Comparison of ENCODE assay signal across 36 mouse cellular contexts in genomic region chr7:24087485-24088125, GRCm38 (mm10). TPM values are rescaled to one million over a fixed set of nuclear protein-coding genes. Genes with fewer than 3 reads are reported as not detected.
DNase-seq lines count a peak whose midpoint lies in the region; ATAC-seq and TF ChIP-seq lines count a peak whose summit lies in the region.
"Had no signal": no experiment of that assay in that cellular context is flagged by ENCODE, and none has a peak within 500 bp of the region (broad histone marks: within the 10 kb centered on the region; RNA-seq: fewer than 3 reads in every experiment).

No protein-coding gene starts in this region.

- no peak for ATAC-seq in intestine, embryonic 14.5 days (replicated peaks; ENCODE audit: low FRiP score, low TSS enrichment, low read depth)
- no peak for ATAC-seq in intestine, postnatal 0 days
- ATAC-seq: forebrain, embryonic 15.5 days; hindbrain, embryonic 16.5 days; intestine, embryonic 16.5 days had no signal

- intact Hi-C loops in left cerebral cortex, adult 2 months (cut with DNase I): no loop called here

- no peak overlapping the region for H3K4me3 ChIP-seq in intestine, embryonic 14.5 days (ENCODE audit: low read depth, low read length)
- no peak overlapping the region for H3K4me3 ChIP-seq in intestine, postnatal 0 days (ENCODE audit: low read depth, low read length)
- H3K4me3 ChIP-seq in ES-Bruce4 (ENCODE audit: low read depth, low read length): peak overlapping the region; percentile 99
- no peak overlapping the region for H3K4me3 ChIP-seq in left cerebral cortex, adult 2 months
- H3K4me3 ChIP-seq: embryonic facial prominence, embryonic 10.5 days; embryonic facial prominence, embryonic 13.5 days; erythroblast, embryonic 14.5 days; forebrain, embryonic 12.5 days; forebrain, embryonic 15.5 days; heart, embryonic 12.5 days; heart, embryonic 15.5 days; hindbrain, embryonic 10.5 days; hindbrain, embryonic 13.5 days had no signal

- no peak for TF ChIP-seq POLR2A in ES-Bruce4 (IDR thresholded peaks at IDR 0.05; ENCODE audit: insufficient read depth, low read length)

- no peak overlapping the region for H3K4me2 ChIP-seq in intestine, embryonic 14.5 days (ENCODE audit: low read length)
- H3K4me2 ChIP-seq in intestine, postnatal 0 days (replicated peaks; ENCODE audit: low read depth): no peak overlapping the region
- H3K4me2 ChIP-seq: embryonic facial prominence, embryonic 13.5 days; forebrain, embryonic 12.5 days; forebrain, embryonic 15.5 days; heart, embryonic 12.5 days; heart, embryonic 15.5 days; hindbrain, embryonic 13.5 days had no signal

- peak; percentile 10 for DNase-seq in intestine, embryonic 14.5 days (ENCODE audit: low spot score)
- peak; percentile 93 for DNase-seq in R1 (ENCODE audit: low read depth, low spot score)
- DNase-seq in ovary, postnatal 10 days (ENCODE audit: low spot score): no peak
- DNase-seq in cerebellum, adult 9-10 months: no peak
- no peak for DNase-seq in left cerebral cortex, adult 2 months (ENCODE audit: extremely low spot score in 1 of 2, low spot score in 2 of 2)
- DNase-seq: adrenal gland, postnatal 10 days; adrenal gland, postnatal 36 days; cerebellum, adult 11 months; cerebellum, adult 2 months; cerebellum, postnatal 10 days; cerebellum, postnatal 36 days; embryo, embryonic 11 days; gastrocnemius, postnatal 10 days; gastrocnemius, postnatal 36 days; heart, postnatal 10 days; heart, postnatal 36 days had no signal

- no peak overlapping the region for H3K9ac ChIP-seq in intestine, embryonic 14.5 days (ENCODE audit: low read length)
- no peak overlapping the region for H3K9ac ChIP-seq in intestine, postnatal 0 days (ENCODE audit: low read depth, low read length)
- peak overlapping the region; percentile 88 for H3K9ac ChIP-seq in ES-Bruce4 (ENCODE audit: low read depth, poor library complexity, severe bottlenecking)
- H3K9ac ChIP-seq: embryonic facial prominence, embryonic 13.5 days; forebrain, embryonic 12.5 days; forebrain, embryonic 15.5 days; heart, embryonic 12.5 days; heart, embryonic 15.5 days; hindbrain, embryonic 13.5 days had no signal

- 97% methylated on average over 12 of the region's 12 CpGs for WGBS in intestine, embryonic 14.5 days
- WGBS in intestine, postnatal 0 days: 95% methylated on average over 12 of the region's 12 CpGs

- no peaks in the 10 kb centered on the region for H3K27me3 ChIP-seq in intestine, embryonic 14.5 days (replicated peaks; ENCODE audit: control insufficient read depth, insufficient read depth, low read length)
- no peaks in the 10 kb centered on the region for H3K27me3 ChIP-seq in intestine, postnatal 0 days (replicated peaks; ENCODE audit: control insufficient read depth, insufficient read depth, low read length)
- no peaks in the 10 kb centered on the region for H3K27me3 ChIP-seq in ES-Bruce4 (ENCODE audit: control insufficient read depth, insufficient read depth, low read length, poor library complexity, severe bottlenecking)
- H3K27me3 ChIP-seq: CH12.LX; embryonic facial prominence, embryonic 13.5 days; forebrain, embryonic 12.5 days; forebrain, embryonic 15.5 days; heart, embryonic 12.5 days; heart, embryonic 15.5 days; hindbrain, embryonic 13.5 days had no signal

- no peak for TF ChIP-seq CTCF in intestine, postnatal 0 days (IDR thresholded peaks at IDR 0.05; ENCODE audit: low read depth)
- TF ChIP-seq CTCF in ES-Bruce4 (IDR thresholded peaks at IDR 0.05; ENCODE audit: low read depth, low read length): no peak
- TF ChIP-seq CTCF in left cerebral cortex, adult 2 months (IDR thresholded peaks at IDR 0.05): no peak

- H3K9me3 ChIP-seq in intestine, embryonic 14.5 days (ENCODE audit: control insufficient read depth, low read length): no peaks in the 10 kb centered on the region
- no peaks in the 10 kb centered on the region for H3K9me3 ChIP-seq in intestine, postnatal 0 days (ENCODE audit: control insufficient read depth)
- no peaks in the 10 kb centered on the region; the same call in none of the 2 replicates for H3K9me3 ChIP-seq in ES-Bruce4 (replicated peaks; ENCODE audit: control insufficient read depth, insufficient read depth, low read length, poor library complexity, severe bottlenecking)
- H3K9me3 ChIP-seq: heart, embryonic 15.5 days had no signal

- TF ChIP-seq EP300 in ES-Bruce4 (IDR thresholded peaks at IDR 0.05; ENCODE audit: insufficient read depth, low read depth, low read length): no peak

- H3K27ac ChIP-seq in intestine, embryonic 14.5 days (ENCODE audit: low read depth): no peak overlapping the region
- no peak overlapping the region for H3K27ac ChIP-seq in intestine, postnatal 0 days (ENCODE audit: low read depth, low read length)
- H3K27ac ChIP-seq in ES-Bruce4 (ENCODE audit: insufficient read depth, low read length): peak overlapping the region; percentile 59
- no peak overlapping the region for H3K27ac ChIP-seq in left cerebral cortex, adult 2 months
- H3K27ac ChIP-seq: embryonic facial prominence, embryonic 10.5 days; embryonic facial prominence, embryonic 13.5 days; forebrain, embryonic 12.5 days; forebrain, embryonic 15.5 days; heart, embryonic 15.5 days; hindbrain, embryonic 10.5 days; hindbrain, embryonic 13.5 days had no signal

- peaks cover 11% of the 10 kb centered on the region for H3K36me3 ChIP-seq in intestine, embryonic 14.5 days (ENCODE audit: control insufficient read depth, insufficient read depth, low read length)
- peaks cover 10% of the 10 kb centered on the region; the same call in 1 of the 2 replicates for H3K36me3 ChIP-seq in intestine, postnatal 0 days (ENCODE audit: control insufficient read depth, insufficient read depth)
- H3K36me3 ChIP-seq in ES-Bruce4 (ENCODE audit: control insufficient read depth, insufficient read depth, low read length, poor library complexity, severe bottlenecking): no peaks in the 10 kb centered on the region; the same call in 1 of the 2 replicates

- peaks cover 7% of the 10 kb centered on the region; the same call in 1 of the 2 replicates for H3K4me1 ChIP-seq in intestine, embryonic 14.5 days (replicated peaks; ENCODE audit: control insufficient read depth, insufficient read depth, low read length)
- H3K4me1 ChIP-seq in intestine, postnatal 0 days (replicated peaks; ENCODE audit: control insufficient read depth, insufficient read depth, low read length): no peaks in the 10 kb centered on the region
- H3K4me1 ChIP-seq in ES-Bruce4 (ENCODE audit: control insufficient read depth, insufficient read depth, low read length): no peaks in the 10 kb centered on the region

RNA-seq across cellular contexts. Expression of gene Zfp180, which starts 5.9 kb away (rescaled TPM):
- 20.5 and 26.3 TPM in 2 replicates for polyA plus RNA-seq in intestine, embryonic 14.5 days (2014; fragmentation: Nextera tagmentation; extraction: Ambion mirVana)
- 5.2 and 6.5 TPM in 2 replicates for polyA plus RNA-seq in intestine, postnatal 0 days (2015; fragmentation: Nextera tagmentation; extraction: Ambion mirVana)
- 16.9 and 18.2 TPM in 2 replicates for polyA plus RNA-seq in ES-Bruce4 (2011; ENCODE audit: insufficient read depth, insufficient read length, low read depth, missing spikeins)
- 10 to 100 TPM; 60.4 to 66.6 TPM for total RNA-seq in left cerebral cortex, adult 2 months (2021)

RNA-seq across cellular contexts. Expression of gene Zfp112, which starts 24.5 kb away (rescaled TPM):
- 5.5 and 7.6 TPM in 2 replicates for polyA plus RNA-seq in intestine, embryonic 14.5 days (2014; fragmentation: Nextera tagmentation; extraction: Ambion mirVana)
- polyA plus RNA-seq in intestine, postnatal 0 days (2015; fragmentation: Nextera tagmentation; extraction: Ambion mirVana): 2.0 and 2.2 TPM in 2 replicates
- polyA plus RNA-seq in ES-Bruce4 (2011; ENCODE audit: insufficient read depth, insufficient read length, low read depth, missing spikeins): 1.3 and 1.4 TPM in 2 replicates
- 10 to 100 TPM in 1 of 2 experiments, 1 to 10 TPM in 1; 10.0 to 11.9 TPM for total RNA-seq in left cerebral cortex, adult 2 months (2021)

RNA-seq across cellular contexts. Expression of gene Vmn1r183, which starts 34.6 kb away (rescaled TPM):
- polyA plus RNA-seq in intestine, embryonic 14.5 days (2014; fragmentation: Nextera tagmentation; extraction: Ambion mirVana): 0.07 TPM in 1 of 2 replicates, not detected in the other
- not detected in 2 replicates for polyA plus RNA-seq in intestine, postnatal 0 days (2015; fragmentation: Nextera tagmentation; extraction: Ambion mirVana)
- not detected in 2 replicates for polyA plus RNA-seq in ES-Bruce4 (2011; ENCODE audit: insufficient read depth, insufficient read length, low read depth, missing spikeins)
- not detected for total RNA-seq in left cerebral cortex, adult 2 months (2021)
- total RNA-seq: adrenal gland, adult 18-20 months; adrenal gland, postnatal 10 days; adrenal gland, postnatal 36 days; CH12.LX; gastrocnemius, adult 18-20 months; gastrocnemius, postnatal 10 days; gastrocnemius, postnatal 36 days; granulocyte monocyte progenitor cell, adult 5-6 weeks; heart, adult 8-10 months; heart, postnatal 10 days; heart, postnatal 36 days; MEL had no signal
- polyA plus RNA-seq: cerebellum, adult 2 months; cortical plate, adult 2 months; embryonic facial prominence, embryonic 10.5 days; embryonic facial prominence, embryonic 13.5 days; forebrain, embryonic 12.5 days; forebrain, embryonic 15.5 days; heart, embryonic 12.5 days; heart, embryonic 15.5 days; hindbrain, embryonic 10.5 days; hindbrain, embryonic 13.5 days; hindbrain, embryonic 16.5 days; intestine, embryonic 16.5 days had no signal

RNA-seq across cellular contexts. Expression of gene Zfp235, which starts 46.4 kb away (rescaled TPM):
- polyA plus RNA-seq in intestine, embryonic 14.5 days (2014; fragmentation: Nextera tagmentation; extraction: Ambion mirVana): 16.5 and 19.4 TPM in 2 replicates
- polyA plus RNA-seq in intestine, postnatal 0 days (2015; fragmentation: Nextera tagmentation; extraction: Ambion mirVana): 7.9 and 8.0 TPM in 2 replicates
- 3.9 and 4.6 TPM in 2 replicates for polyA plus RNA-seq in ES-Bruce4 (2011; ENCODE audit: insufficient read depth, insufficient read length, low read depth, missing spikeins)
- 10 to 100 TPM; 22.0 to 23.1 TPM for total RNA-seq in left cerebral cortex, adult 2 months (2021)
- polyA plus RNA-seq: erythroblast, embryonic 14.5 days had no signal

Comparison
In these comparisons a context has a peak if more than half of its experiments do, and no peak if none do; other contexts are left out.
1. DNase-seq: peak in intestine, embryonic 14.5 days (single experiment) and R1 (single experiment); none in ovary, postnatal 10 days (single experiment), cerebellum, adult 9-10 months (single experiment) and left cerebral cortex, adult 2 months (0 of 2).